Mouse (Mus musculus) midbrain, postnatal 0 days (tissue): Measurements from ENCODE around the gene Miga2. TPM values are rescaled to one million over a fixed set of nuclear protein-coding genes. Genes with fewer than 3 reads are reported as not detected.
A peak's percentile ranks its signal among the peaks of the same experiment; 100 is the strongest.

Experiments
- ATAC-seq: fragments of 200-750 bp; cut with Nextera tagmentation; 2 replicates; pipeline ENCODE4 v1.8.0; 2017; ENCODE audit warnings: moderate number of reproducible peaks, mild to moderate bottlenecking, moderate TSS enrichment, moderate library complexity; ENCODE audit not compliant: low FRiP score
- DNase-seq: peaks from one replicate; pipeline ENCODE4 v3.0.0-alpha.2; 2015; ENCODE audit warnings: low spot score
- H3K27ac ChIP-seq: fragments of 300-500 bp; sonication (generic); 2 replicates; pipeline ENCODE4 v1.5.1; 2014; ENCODE audit warnings: low read depth, mild to moderate bottlenecking, low read length, mixed read lengths
- H3K27me3 ChIP-seq: fragments of 300-500 bp; sonication (generic); 2 replicates; pipeline ENCODE4 v1.6.1; 2014; ENCODE audit warnings: low read length, control low read depth, mixed read lengths; ENCODE audit not compliant: insufficient read depth
- H3K36me3 ChIP-seq: fragments of 300-500 bp; sonication (generic); 2 replicates; pipeline ENCODE4 v1.6.1; 2014; ENCODE audit warnings: low read length, control low read depth, mixed read lengths; ENCODE audit not compliant: insufficient read depth
- H3K4me1 ChIP-seq: fragments of 300-500 bp; sonication (generic); 2 replicates; pipeline ENCODE4 v1.6.1; 2014; ENCODE audit warnings: mild to moderate bottlenecking, control low read depth, antibody characterized with exemption, low read length, mixed read lengths; ENCODE audit not compliant: insufficient read depth
- H3K4me2 ChIP-seq: fragments of 300-500 bp; sonication (generic); 2 replicates; pipeline ENCODE4 v1.6.1; 2014; ENCODE audit warnings: low read depth, mild to moderate bottlenecking, low read length, mixed read lengths; ENCODE audit not compliant: poor library complexity, severe bottlenecking
- H3K4me3 ChIP-seq: fragments of 300-500 bp; sonication (generic); 2 replicates; pipeline ENCODE4 v1.5.1; 2014; ENCODE audit warnings: low read depth, mild to moderate bottlenecking, low read length, moderate library complexity
- H3K9ac ChIP-seq: fragments of 300-500 bp; sonication (generic); replicated peaks from 2 replicates; pipeline ENCODE4 v1.6.1; 2014; ENCODE audit warnings: mild to moderate bottlenecking, low read length, moderate library complexity, mixed read lengths; ENCODE audit not compliant: poor library complexity, severe bottlenecking
- H3K9me3 ChIP-seq: fragments of 300-500 bp; sonication (generic); 2 replicates; pipeline ENCODE4 v1.6.1; 2016; ENCODE audit warnings: low read length, control low read depth
- CTCF ChIP-seq: IDR thresholded peaks from 2 replicates; pipeline ENCODE4 v1.5.1; 2016; ENCODE audit warnings: antibody characterized with exemption, mild to moderate bottlenecking
- WGBS: fragments of 180-500 bp; shearing (Covaris S2); extraction: QIAGEN DNeasy Blood & Tissue Kit; methylation state at CpG from one replicate; pipeline ENCODE4 v1.1.7; 2014; 5-methylcytosine and 5-hydroxymethylcytosine counted together
- polyA plus RNA-seq: library from polyadenylated mRNA; unstranded; fragments of >200 nt; fragmentation: Nextera tagmentation; extraction: Ambion mirVana; gene quantifications from 2 replicates; pipeline ENCODE4 v1.2.1, GENCODE M21; 2015
- total RNA-seq: library from RNA; depleted of rRNA; stranded (reverse); fragments of >200 nt; gene quantifications from 2 replicates; pipeline ENCODE4 v1.2.3, GENCODE M21; 2014

The Miga2 gene
- total and polyA plus RNA-seq, 2 experiments from 2014 or later: 28.7 to 64.2 TPM

DNA sequence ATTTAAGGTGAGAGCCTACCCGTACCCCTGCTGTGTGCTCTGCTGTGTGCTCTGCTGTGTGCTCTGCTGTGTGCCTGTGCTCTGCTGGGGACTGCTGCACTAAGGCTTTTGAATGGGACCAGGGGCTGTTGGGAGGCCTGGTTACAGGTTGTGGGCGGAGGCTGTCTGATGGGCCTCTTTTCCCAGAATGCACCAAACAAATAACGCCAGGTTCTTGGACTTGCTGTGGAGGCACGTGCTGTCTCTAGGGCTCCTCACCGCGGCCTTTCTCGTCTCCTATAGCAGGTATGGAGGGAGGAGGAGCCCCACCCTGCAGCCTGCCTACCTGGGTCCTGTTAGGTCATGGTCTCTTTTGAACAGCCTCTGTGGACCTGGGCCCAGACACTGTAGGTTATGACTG is 32.2 kb downstream of the Miga2 start:
- no peak for TF ChIP-seq CTCF
- no peak for DNase-seq
- Histone ChIP-seq H3K27ac (no peak overlapping the region), H3K4me2 (no peak overlapping the region), H3K4me1 (peaks cover 13% of the 10 kb centered on the region), H3K36me3 (peaks cover 41% of the 10 kb centered on the region), H3K9me3 (no peaks in the 10 kb centered on the region), H3K27me3 (no peaks in the 10 kb centered on the region), H3K9ac (no peak overlapping the region), H3K4me3 (no peak overlapping the region)
- 94% methylated on average over 7 of the region's 7 CpGs for WGBS
- ATAC-seq: no peak

DNA sequence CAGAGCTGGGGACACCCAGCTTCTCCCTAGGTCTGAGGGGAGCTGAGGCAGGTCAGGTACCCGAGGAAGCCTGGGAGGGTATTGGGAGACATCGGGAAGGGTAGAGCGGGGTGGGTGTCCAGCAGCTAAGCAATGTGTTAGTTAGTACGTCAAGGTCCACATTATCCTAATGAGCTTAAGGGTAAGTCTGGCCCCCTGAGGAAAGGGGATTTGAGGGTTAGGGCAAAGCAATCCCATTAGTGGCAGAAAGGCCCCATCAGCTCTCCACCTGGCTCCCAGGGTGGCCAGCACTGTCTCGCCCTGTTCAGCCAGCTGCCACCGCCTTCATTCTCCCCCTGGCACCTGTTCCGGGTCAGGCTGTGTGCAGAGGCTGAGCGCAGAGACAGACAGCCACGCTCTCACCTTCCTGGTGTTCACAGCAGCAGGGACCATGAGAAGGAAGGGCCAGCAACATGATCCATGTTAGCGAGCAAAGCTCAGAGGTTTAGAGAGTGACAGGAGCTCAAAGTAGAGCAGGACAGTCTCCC is 34.0 kb downstream of the Miga2 start:
- Histone ChIP-seq H3K36me3 (peaks cover 59% of the 10 kb centered on the region), H3K9me3 (no peaks in the 10 kb centered on the region), H3K27me3 (no peaks in the 10 kb centered on the region), H3K4me1 (peaks cover 12% of the 10 kb centered on the region), H3K9ac (no peak overlapping the region), H3K4me3 (no peak overlapping the region), H3K27ac (no peak overlapping the region), H3K4me2 (no peak overlapping the region)
- no peak for ATAC-seq
- DNase-seq: no peak
- 33% methylated on average over 10 of the region's 10 CpGs for WGBS
- no peak for TF ChIP-seq CTCF

DNA sequence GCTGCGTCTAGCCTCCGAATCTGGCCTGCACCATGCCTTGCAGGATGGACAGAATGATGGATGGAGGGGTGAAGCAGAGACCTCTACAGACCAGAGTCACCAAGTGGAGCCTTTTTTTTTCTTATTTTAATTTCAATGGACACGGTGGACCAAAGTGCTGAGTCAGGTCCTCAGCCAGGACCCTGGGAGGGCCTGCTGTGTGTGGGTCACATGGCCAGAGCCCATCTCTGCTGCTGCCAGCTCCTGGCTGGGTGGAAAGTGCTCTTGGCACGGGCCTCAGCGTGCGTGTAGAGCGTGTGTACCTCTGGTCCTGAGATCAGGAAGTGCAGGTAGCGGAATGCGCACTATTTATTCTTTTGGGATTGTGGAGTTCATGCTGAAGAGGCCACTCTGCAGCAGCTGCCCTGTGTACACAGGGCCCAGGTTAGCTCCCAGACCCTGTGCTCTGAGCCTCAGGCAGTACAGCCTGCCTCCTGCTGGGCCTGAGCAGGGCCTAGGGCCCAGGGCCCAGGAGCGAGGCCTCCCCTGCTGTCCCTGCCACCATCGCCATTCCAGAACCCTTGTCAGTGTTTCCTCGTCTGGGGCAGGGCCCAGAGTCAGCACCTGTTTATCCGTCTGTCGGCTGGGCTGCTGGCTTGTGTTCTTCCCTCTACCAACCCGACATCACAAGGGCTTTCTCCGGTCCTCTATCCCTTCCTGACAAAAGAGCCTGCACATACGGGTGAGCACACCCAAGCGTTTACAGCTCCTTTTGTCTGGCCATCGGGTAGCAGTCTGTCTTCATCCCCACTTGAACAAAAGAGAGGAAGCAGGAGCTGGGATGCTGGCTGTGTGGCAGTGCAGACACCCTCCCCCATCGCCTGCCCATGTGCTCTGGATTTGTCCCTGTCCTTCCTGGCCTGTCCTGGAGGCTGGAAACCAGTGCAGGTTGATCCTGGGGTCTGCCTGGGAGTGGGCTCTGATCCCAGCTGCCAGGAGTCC is 35.4 kb downstream of the Miga2 start:
- no peak for TF ChIP-seq CTCF
- Histone ChIP-seq H3K36me3 (peaks cover 69% of the 10 kb centered on the region), H3K4me3 (no peak overlapping the region), H3K27me3 (no peaks in the 10 kb centered on the region), H3K4me1 (no peaks in the 10 kb centered on the region), H3K9ac (peak overlapping the region; percentile 29), H3K27ac (peak overlapping the region; percentile 14; the same call in 1 of the 2 replicates), H3K4me2 (no peak overlapping the region), H3K9me3 (no peaks in the 10 kb centered on the region)
- 19% methylated on average over 20 of the region's 20 CpGs for WGBS
- ATAC-seq (0 out of 2 replicates have a peak, but pooled peaks have one; percentile 29), DNase-seq (peak; percentile 24)

DNA sequence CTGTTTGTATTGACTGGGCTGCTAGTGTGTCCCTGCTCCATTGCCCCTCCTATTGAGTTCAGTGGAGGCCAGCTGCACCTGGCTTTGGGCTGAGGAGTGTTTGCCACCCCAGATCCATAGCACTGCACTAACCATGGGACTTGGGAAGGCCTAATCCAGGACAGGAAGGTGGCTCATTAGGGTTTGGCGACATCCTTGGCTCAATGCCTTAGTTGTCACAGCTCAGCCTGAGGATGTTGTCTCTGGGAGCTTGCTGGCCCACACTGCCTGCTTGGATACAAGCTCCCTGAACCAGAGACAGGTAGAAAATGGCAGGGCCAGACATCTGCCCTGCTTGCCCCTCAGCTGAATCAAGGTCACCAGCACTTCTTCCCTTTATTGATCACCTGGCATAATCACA is 37.5 kb downstream of the Miga2 start:
- H3K36me3 ChIP-seq: peaks cover 75% of the 10 kb centered on the region
- no peaks in the 10 kb centered on the region for H3K9me3 ChIP-seq
- no peak overlapping the region for H3K4me2 ChIP-seq
- WGBS: 76% methylated on average over 1 of the region's 1 CpGs
- no peak for DNase-seq
- no peaks in the 10 kb centered on the region for H3K27me3 ChIP-seq
- H3K4me3 ChIP-seq: no peak overlapping the region
- ATAC-seq: no peak
- no peak overlapping the region for H3K27ac ChIP-seq
- TF ChIP-seq CTCF: no peak
- H3K9ac ChIP-seq: no peak overlapping the region
- no peaks in the 10 kb centered on the region for H3K4me1 ChIP-seq

DNA sequence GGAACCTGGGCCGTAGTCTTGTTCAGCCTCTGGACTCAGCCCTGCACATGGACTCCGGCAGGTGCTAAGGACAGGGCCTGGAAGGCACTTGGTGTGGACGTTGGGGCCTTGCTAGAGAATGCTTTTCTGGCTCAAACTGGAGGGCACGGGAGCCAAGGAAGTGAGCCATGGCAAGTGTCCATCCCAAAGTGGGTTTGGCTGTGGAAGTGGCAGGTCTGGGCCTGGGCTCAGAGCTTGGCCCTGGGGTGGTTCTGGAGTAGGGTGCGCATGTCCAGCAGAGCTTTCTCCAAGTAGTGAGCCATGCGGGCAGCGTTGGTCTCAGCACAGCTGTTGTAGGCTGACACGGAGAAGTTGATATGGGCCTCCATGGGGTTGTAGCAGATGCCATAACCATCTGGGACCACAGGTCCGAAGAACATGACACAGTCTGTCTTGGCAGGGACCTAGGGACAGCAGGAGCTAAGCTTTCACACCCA is 38.4 kb downstream of the Miga2 start:
- Histone ChIP-seq H3K27me3 (no peaks in the 10 kb centered on the region), H3K27ac (no peak overlapping the region), H3K36me3 (peaks cover 76% of the 10 kb centered on the region), H3K4me2 (no peak overlapping the region), H3K4me3 (no peak overlapping the region), H3K9me3 (no peaks in the 10 kb centered on the region), H3K9ac (no peak overlapping the region), H3K4me1 (no peaks in the 10 kb centered on the region)
- DNase-seq (peak; percentile 17), ATAC-seq (no peak)
- no peak for TF ChIP-seq CTCF
- WGBS: 86% methylated on average over 9 of the region's 9 CpGs

DNA sequence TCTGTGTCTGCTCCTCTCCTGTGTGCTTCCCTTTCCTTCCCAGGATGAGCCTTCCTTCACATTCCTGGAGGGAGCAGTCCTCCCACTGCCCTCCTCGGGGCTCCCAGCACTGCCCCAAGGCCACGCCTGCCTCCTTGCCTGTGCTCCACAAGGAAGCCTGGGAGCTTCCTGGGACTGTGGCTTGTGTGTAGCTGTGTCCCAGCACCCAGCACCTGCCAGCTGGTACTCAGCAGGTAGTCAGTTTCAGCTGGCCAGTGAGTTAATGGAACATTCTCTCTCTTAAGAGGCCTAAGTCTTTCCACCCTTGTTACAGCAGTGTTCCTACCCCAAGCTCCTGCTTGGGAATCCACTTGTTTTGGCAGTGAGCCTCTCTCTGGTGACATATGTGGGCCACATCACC is 38.8 kb downstream of the Miga2 start:
- no peak overlapping the region for H3K27ac ChIP-seq
- ATAC-seq: no peak
- DNase-seq: no peak
- no peaks in the 10 kb centered on the region for H3K27me3 ChIP-seq
- no peak for TF ChIP-seq CTCF
- peaks cover 74% of the 10 kb centered on the region for H3K36me3 ChIP-seq
- 70% methylated on average over 2 of the region's 2 CpGs for WGBS
- H3K9me3 ChIP-seq: no peaks in the 10 kb centered on the region
- H3K4me1 ChIP-seq: no peaks in the 10 kb centered on the region
- no peak overlapping the region for H3K9ac ChIP-seq
- no peak overlapping the region for H3K4me3 ChIP-seq
- H3K4me2 ChIP-seq: no peak overlapping the region
